Mouse (Mus musculus) central nervous system, embryonic 14 days (tissue): ENCODE data around the gene Ndufv2. TPM values are rescaled to one million over a fixed set of nuclear protein-coding genes. Genes with fewer than 3 reads are reported as not detected.

Experiments
- polyA plus RNA-seq: library from polyadenylated mRNA; depleted of rRNA; stranded (reverse); fragments of >200 nt; gene quantifications from 2 replicates; pipeline ENCODE4 v1.2.3, GENCODE M21; 2012; rRNA removed

Ndufv2 gene
- polyA plus RNA-seq: 138 and 159 TPM in 2 replicates

DNA sequence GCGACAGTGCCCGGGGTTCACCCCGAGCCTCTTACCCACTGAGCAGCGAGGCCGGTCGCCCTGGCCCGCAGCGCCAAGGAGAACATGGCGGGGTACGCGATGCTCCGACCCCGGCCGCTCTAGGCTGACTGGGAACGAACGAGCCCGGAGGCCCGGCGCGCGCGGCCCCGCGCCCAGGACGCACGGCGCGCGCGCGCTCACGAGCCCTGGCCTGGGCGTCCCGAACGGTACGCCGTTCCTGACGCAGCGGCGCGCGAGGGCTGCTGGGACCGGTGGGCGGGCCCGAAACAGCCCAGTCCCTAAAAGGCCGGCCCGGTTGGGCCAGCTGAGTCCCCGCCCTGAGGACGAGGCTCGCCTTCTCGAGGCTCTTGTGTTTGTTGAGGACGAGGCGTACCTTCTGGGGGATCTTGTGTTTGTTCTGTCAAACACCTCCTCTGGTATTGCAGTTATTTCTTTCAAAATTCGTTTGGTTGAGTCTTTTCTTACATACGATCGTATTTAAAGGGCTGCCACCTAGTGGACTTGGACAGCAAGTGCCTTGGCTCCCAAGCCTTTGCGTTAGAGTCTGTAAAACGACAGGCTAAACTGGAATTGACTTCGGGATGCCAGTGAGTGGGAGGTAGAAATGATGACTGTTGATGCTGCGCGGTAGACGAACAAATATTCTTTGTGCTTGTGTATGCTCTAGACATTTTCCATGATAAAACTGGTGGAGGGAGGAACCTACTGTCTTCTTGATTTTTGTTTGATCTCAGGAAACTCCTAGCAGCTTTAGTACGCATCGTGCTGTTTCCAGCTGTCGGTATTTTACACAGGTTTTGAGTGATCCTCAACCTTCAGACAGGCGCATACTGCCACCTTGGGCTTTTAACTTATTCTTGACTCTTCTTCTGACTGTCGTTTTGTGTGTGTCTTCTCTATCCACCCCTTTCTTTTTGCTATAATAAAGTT is at the start of gene Ndufv2:
Ndufv2 (minus strand) TSS at position 180 of the 951 bp plus-strand sequence.

GRCm38 (mm10) chr17:66123066-66123815 is 21.9 kb upstream of the Ndufv2 start, which contains the start of gene Ddx11:
Gene Ddx11, plus strand, starts transcription at chr17:66123520.

GRCm38 (mm10) chr17:66111402-66111959 is 10.1 kb upstream of the Ndufv2 start, which contains the start of gene Washc1:
Gene Washc1, plus strand, starts transcription at chr17:66111545.

GRCm38 (mm10) chr17:66076934-66077333 is 24.4 kb downstream of the Ndufv2 start, which contains the start of gene Ankrd12:
Gene Ankrd12, minus strand, starts transcription at chr17:66077089.

Other genes starting within 250 kb of the Ndufv2 start
- gene Ralbp1, start 215.8 kb downstream of the Ndufv2 start, polyA plus RNA-seq: 34.6 and 35.9 TPM in 2 replicates
- 53.0 and 56.2 TPM in 2 replicates for gene Twsg1, start 150.3 kb downstream of the Ndufv2 start, polyA plus RNA-seq
- 19.6 and 20.6 TPM in 2 replicates for gene Ankrd12, start 24.5 kb downstream of the Ndufv2 start, polyA plus RNA-seq
- gene Washc1, start 10.0 kb upstream of the Ndufv2 start, polyA plus RNA-seq: 54.5 and 56.3 TPM in 2 replicates
- 12.9 and 14.3 TPM in 2 replicates for gene Ddx11, start 22.0 kb upstream of the Ndufv2 start, polyA plus RNA-seq